Mouse (Mus musculus): Measurements from ENCODE around the gene Ssr2. TPM values are rescaled to one million over a fixed set of nuclear protein-coding genes. Genes with fewer than 3 reads are reported as not detected.

The Ssr2 gene
- total and polyA plus RNA-seq, 2 experiments from 2014 or later: 196 to 236 TPM

- Histone ChIP-seq H3K9ac (replicated peaks; ENCODE audit: low read length, poor library complexity, severe bottlenecking) (peak overlapping the region; percentile 81), H3K27ac (ENCODE audit: low read depth, low read length) (peak overlapping the region; percentile 55; the same call in 1 of the 2 replicates), H3K4me2 (ENCODE audit: low read depth, low read length, poor library complexity, severe bottlenecking) (peak overlapping the region; percentile 64), H3K4me1 (ENCODE audit: insufficient read depth, low read length) (peaks cover 5% of the 10 kb centered on the region; the same call in 1 of the 2 replicates), H3K27me3 (ENCODE audit: insufficient read depth, low read length) (no peaks in the 10 kb centered on the region), H3K4me3 (ENCODE audit: low read depth, low read length) (peak overlapping the region; percentile 85), H3K36me3 (ENCODE audit: insufficient read depth, low read length) (peaks cover 5% of the 10 kb centered on the region; the same call in 1 of the 2 replicates), H3K9me3 (ENCODE audit: low read length) (no peaks in the 10 kb centered on the region)
- DNase-seq (ENCODE audit: low spot score) (peak; percentile 90), ATAC-seq (ENCODE audit: low FRiP score) (peak; percentile 86)
- under 1% methylated on average over 34 of the region's 34 CpGs for WGBS
- no peak for TF ChIP-seq CTCF (IDR thresholded peaks at IDR 0.05)
Observed at GRCm38 (mm10) chr3:88579454-88580117, 3.9 kb downstream of the Ssr2 start.

- 97% methylated on average over 6 of the region's 6 CpGs for WGBS
- Histone ChIP-seq H3K4me1 (ENCODE audit: insufficient read depth, low read length) (no peaks in the 10 kb centered on the region), H3K4me3 (ENCODE audit: low read depth, low read length) (no peak overlapping the region), H3K9ac (replicated peaks; ENCODE audit: low read length, poor library complexity, severe bottlenecking) (no peak overlapping the region), H3K4me2 (ENCODE audit: low read depth, low read length, poor library complexity, severe bottlenecking) (no peak overlapping the region), H3K27me3 (ENCODE audit: insufficient read depth, low read length) (no peaks in the 10 kb centered on the region), H3K27ac (ENCODE audit: low read depth, low read length) (no peak overlapping the region), H3K36me3 (ENCODE audit: insufficient read depth, low read length) (peaks cover 30% of the 10 kb centered on the region), H3K9me3 (ENCODE audit: low read length) (no peaks in the 10 kb centered on the region)
- ATAC-seq (ENCODE audit: low FRiP score): no peak
- TF ChIP-seq CTCF (IDR thresholded peaks at IDR 0.05): no peak
- DNase-seq (ENCODE audit: low spot score): no peak
Observed at GRCm38 (mm10) chr3:88585769-88586168, 10.1 kb downstream of the Ssr2 start.

- H3K9ac ChIP-seq (replicated peaks; ENCODE audit: low read length, poor library complexity, severe bottlenecking): no peak overlapping the region
- peaks cover 30% of the 10 kb centered on the region for H3K36me3 ChIP-seq (ENCODE audit: insufficient read depth, low read length)
- no peak for ATAC-seq (ENCODE audit: low FRiP score)
- no peaks in the 10 kb centered on the region for H3K9me3 ChIP-seq (ENCODE audit: low read length)
- WGBS: 95% methylated on average over 5 of the region's 5 CpGs
- no peak overlapping the region for H3K4me2 ChIP-seq (ENCODE audit: low read depth, low read length, poor library complexity, severe bottlenecking)
- no peak overlapping the region for H3K4me3 ChIP-seq (ENCODE audit: low read depth, low read length)
- H3K4me1 ChIP-seq (ENCODE audit: insufficient read depth, low read length): no peaks in the 10 kb centered on the region
- no peak overlapping the region for H3K27ac ChIP-seq (ENCODE audit: low read depth, low read length)
- TF ChIP-seq CTCF (IDR thresholded peaks at IDR 0.05): no peak
- H3K27me3 ChIP-seq (ENCODE audit: insufficient read depth, low read length): no peaks in the 10 kb centered on the region
- DNase-seq (ENCODE audit: low spot score): no peak
Observed at GRCm38 (mm10) chr3:88586640-88587039, 11.0 kb downstream of the Ssr2 start.

GRCm38 (mm10) chr3:88590246-88590645 lies 14.6 kb downstream of the Ssr2 start:
- H3K4me1 ChIP-seq (ENCODE audit: insufficient read depth, low read length): no peaks in the 10 kb centered on the region
- H3K27me3 ChIP-seq (ENCODE audit: insufficient read depth, low read length): no peaks in the 10 kb centered on the region
- no peak overlapping the region for H3K27ac ChIP-seq (ENCODE audit: low read depth, low read length)
- no peak for ATAC-seq (ENCODE audit: low FRiP score)
- no peak overlapping the region for H3K9ac ChIP-seq (replicated peaks; ENCODE audit: low read length, poor library complexity, severe bottlenecking)
- H3K9me3 ChIP-seq (ENCODE audit: low read length): no peaks in the 10 kb centered on the region
- no peak for DNase-seq (ENCODE audit: low spot score)
- H3K4me3 ChIP-seq (ENCODE audit: low read depth, low read length): no peak overlapping the region
- no peak for TF ChIP-seq CTCF (IDR thresholded peaks at IDR 0.05)
- 25% methylated on average over 5 of the region's 5 CpGs for whole genome bisulfite sequencing
- peaks cover 25% of the 10 kb centered on the region for H3K36me3 ChIP-seq (ENCODE audit: insufficient read depth, low read length)
- H3K4me2 ChIP-seq (ENCODE audit: low read depth, low read length, poor library complexity, severe bottlenecking): no peak overlapping the region

- no peaks in the 10 kb centered on the region for H3K27me3 ChIP-seq (ENCODE audit: insufficient read depth, low read length)
- peaks cover 19% of the 10 kb centered on the region for H3K36me3 ChIP-seq (ENCODE audit: insufficient read depth, low read length)
- no peaks in the 10 kb centered on the region for H3K9me3 ChIP-seq (ENCODE audit: low read length)
- H3K4me2 ChIP-seq (ENCODE audit: low read depth, low read length, poor library complexity, severe bottlenecking): no peak overlapping the region
- peak overlapping the region; percentile 36; the same call in 1 of the 2 replicates for H3K9ac ChIP-seq (replicated peaks; ENCODE audit: low read length, poor library complexity, severe bottlenecking)
- H3K4me1 ChIP-seq (ENCODE audit: insufficient read depth, low read length): no peaks in the 10 kb centered on the region
- DNase-seq (ENCODE audit: low spot score) (no peak), ATAC-seq (ENCODE audit: low FRiP score) (no peak)
- H3K4me3 ChIP-seq (ENCODE audit: low read depth, low read length): no peak overlapping the region
- no peak for TF ChIP-seq CTCF (IDR thresholded peaks at IDR 0.05)
- 43% methylated on average over 3 of the region's 3 CpGs for WGBS
- no peak overlapping the region for H3K27ac ChIP-seq (ENCODE audit: low read depth, low read length)
Observed at GRCm38 (mm10) chr3:88591044-88591443, 15.4 kb downstream of the Ssr2 start.

- Histone ChIP-seq H3K9me3 (ENCODE audit: low read length) (no peaks in the 10 kb centered on the region), H3K27me3 (ENCODE audit: insufficient read depth, low read length) (no peaks in the 10 kb centered on the region), H3K4me3 (ENCODE audit: low read depth, low read length) (no peak overlapping the region), H3K36me3 (ENCODE audit: insufficient read depth, low read length) (peaks cover 12% of the 10 kb centered on the region), H3K4me2 (ENCODE audit: low read depth, low read length, poor library complexity, severe bottlenecking) (no peak overlapping the region), H3K27ac (ENCODE audit: low read depth, low read length) (no peak overlapping the region), H3K9ac (replicated peaks; ENCODE audit: low read length, poor library complexity, severe bottlenecking) (no peak overlapping the region), H3K4me1 (ENCODE audit: insufficient read depth, low read length) (no peaks in the 10 kb centered on the region)
- peak; percentile 80 for DNase-seq (ENCODE audit: low spot score)
- ATAC-seq (ENCODE audit: low FRiP score): no peak
- 28% methylated on average over 9 of the region's 9 CpGs for WGBS
- TF ChIP-seq CTCF (IDR thresholded peaks at IDR 0.05): peak; percentile 77
Observed at GRCm38 (mm10) chr3:88591950-88592731, 16.5 kb downstream of the Ssr2 start.
